Mouse (Mus musculus) intestine, embryonic 16.5 days (tissue): ENCODE measurements around the gene Polr2b. TPM values are rescaled to one million over a fixed set of nuclear protein-coding genes. Genes with fewer than 3 reads are reported as not detected.
A peak's percentile ranks its signal among the peaks of the same experiment; 100 is the strongest.

Experiments used
- ATAC-seq: fragments of 200-750 bp; cut with Nextera tagmentation; 2 replicates; pipeline ENCODE4 v1.8.0; 2017; ENCODE audit warnings: moderate TSS enrichment, moderate library complexity
- H3K27ac ChIP-seq: fragments of 300-500 bp; sonication (generic); 2 replicates; pipeline ENCODE4 v1.5.1; 2014; ENCODE audit warnings: mild to moderate bottlenecking, low read length
- H3K27me3 ChIP-seq: fragments of 300-500 bp; sonication (generic); replicated peaks from 2 replicates; pipeline ENCODE4 v1.6.1; 2014; ENCODE audit warnings: low read length, control low read depth, mixed read lengths; ENCODE audit not compliant: control insufficient read depth, insufficient read depth
- H3K36me3 ChIP-seq: fragments of 300-500 bp; sonication (generic); 2 replicates; pipeline ENCODE4 v1.6.1; 2014; ENCODE audit warnings: low read length, control low read depth; ENCODE audit not compliant: control insufficient read depth, insufficient read depth
- H3K4me1 ChIP-seq: fragments of 300-500 bp; sonication (generic); 2 replicates; pipeline ENCODE4 v1.6.1; 2014; ENCODE audit warnings: low read length, control low read depth, mixed read lengths; ENCODE audit not compliant: control insufficient read depth, insufficient read depth
- H3K4me2 ChIP-seq: fragments of 300-500 bp; sonication (generic); 2 replicates; pipeline ENCODE4 v1.6.1; 2014; ENCODE audit warnings: low read depth, low read length, control low read depth
- H3K4me3 ChIP-seq: fragments of 300-500 bp; sonication (generic); 2 replicates; pipeline ENCODE4 v1.5.1; 2014; ENCODE audit warnings: mild to moderate bottlenecking, low read length
- H3K9ac ChIP-seq: fragments of 300-500 bp; sonication (generic); 2 replicates; pipeline ENCODE4 v1.6.1; 2014; ENCODE audit warnings: low read depth, low read length
- H3K9me3 ChIP-seq: fragments of 300-500 bp; sonication (generic); 2 replicates; pipeline ENCODE4 v1.6.1; 2016; ENCODE audit warnings: low read length, control low read depth; ENCODE audit not compliant: control insufficient read depth
- WGBS: fragments of 180-500 bp; shearing (Covaris S2); extraction: QIAGEN DNeasy Blood & Tissue Kit; methylation state at CpG from one replicate; pipeline ENCODE4 v1.1.7; 2014; 5-methylcytosine and 5-hydroxymethylcytosine counted together
- polyA plus RNA-seq: library from polyadenylated mRNA; unstranded; fragments of >200 nt; fragmentation: Nextera tagmentation; extraction: Ambion mirVana; gene quantifications from 2 replicates; pipeline ENCODE4 v1.2.1, GENCODE M21; 2015

The Polr2b gene
- polyA plus RNA-seq, 1 experiment from 2014 or later, result 44.0 TPM

- no peak overlapping the region for H3K9ac ChIP-seq
- no peaks in the 10 kb centered on the region for H3K9me3 ChIP-seq
- no peaks in the 10 kb centered on the region for H3K36me3 ChIP-seq
- H3K4me2 ChIP-seq, result no peak overlapping the region
- H3K27me3 ChIP-seq, result no peaks in the 10 kb centered on the region
- H3K27ac ChIP-seq, result 0 out of 2 replicates have a peak overlapping the region, but pooled peaks have one; percentile 26
- WGBS, result 67% methylated on average over 10 of the region's 10 CpGs
- H3K4me1 ChIP-seq, result peaks cover 9% of the 10 kb centered on the region
- no peak overlapping the region for H3K4me3 ChIP-seq
- ATAC-seq, result no peak
Measured at GRCm38 (mm10) chr5:77386596-77387413, 76.9 kb downstream of the Polr2b start.

GRCm38 (mm10) chr5:77387414-77387704, 77.4 kb downstream of the Polr2b start:
- Histone ChIP-seq H3K4me3 (no peak overlapping the region), H3K36me3 (no peaks in the 10 kb centered on the region), H3K9ac (no peak overlapping the region), H3K27ac (0 out of 2 replicates have a peak overlapping the region, but pooled peaks have one; percentile 33), H3K9me3 (no peaks in the 10 kb centered on the region), H3K4me2 (no peak overlapping the region), H3K27me3 (no peaks in the 10 kb centered on the region), H3K4me1 (peaks cover 9% of the 10 kb centered on the region)
- 69% methylated on average over 8 of the region's 8 CpGs for WGBS
- ATAC-seq, result no peak

GRCm38 (mm10) chr5:77388359-77388758, 78.4 kb downstream of the Polr2b start:
- no peaks in the 10 kb centered on the region for H3K27me3 ChIP-seq
- no peak for ATAC-seq
- no peak overlapping the region for H3K4me3 ChIP-seq

GRCm38 (mm10) chr5:77390272-77390671, 80.3 kb downstream of the Polr2b start:
- WGBS, result 68% methylated on average over 2 of the region's 2 CpGs
- Histone ChIP-seq H3K9me3 (no peaks in the 10 kb centered on the region), H3K27ac (no peak overlapping the region), H3K4me1 (peaks cover 4% of the 10 kb centered on the region), H3K27me3 (no peaks in the 10 kb centered on the region), H3K4me2 (no peak overlapping the region), H3K36me3 (no peaks in the 10 kb centered on the region), H3K4me3 (no peak overlapping the region), H3K9ac (no peak overlapping the region)
- peak; percentile 50; the same call in 1 of the 2 replicates for ATAC-seq

More at GRCm38 (mm10) chr5:77388359-77388758, 78.4 kb downstream of the Polr2b start:
- H3K9ac ChIP-seq, result no peak overlapping the region
- no peaks in the 10 kb centered on the region for H3K36me3 ChIP-seq
- no peak overlapping the region for H3K4me2 ChIP-seq
- no peaks in the 10 kb centered on the region for H3K9me3 ChIP-seq
- peaks cover 9% of the 10 kb centered on the region for H3K4me1 ChIP-seq
- H3K27ac ChIP-seq, result no peak overlapping the region
- 77% methylated on average over 6 of the region's 6 CpGs for WGBS

- Histone ChIP-seq H3K9ac (no peak overlapping the region), H3K4me3 (no peak overlapping the region), H3K27ac (no peak overlapping the region), H3K9me3 (no peaks in the 10 kb centered on the region), H3K36me3 (no peaks in the 10 kb centered on the region), H3K4me2 (no peak overlapping the region), H3K4me1 (no peaks in the 10 kb centered on the region), H3K27me3 (no peaks in the 10 kb centered on the region)
- 81% methylated on average over 10 of the region's 10 CpGs for WGBS
- no peak for ATAC-seq
Measured at GRCm38 (mm10) chr5:77393094-77393619, 83.2 kb downstream of the Polr2b start.

GRCm38 (mm10) chr5:77393990-77394618, 84.2 kb downstream of the Polr2b start:
- no peaks in the 10 kb centered on the region for H3K36me3 ChIP-seq
- no peaks in the 10 kb centered on the region for H3K9me3 ChIP-seq
- H3K4me2 ChIP-seq, result no peak overlapping the region
- no peak overlapping the region for H3K9ac ChIP-seq
- H3K4me1 ChIP-seq, result no peaks in the 10 kb centered on the region
- H3K27me3 ChIP-seq, result no peaks in the 10 kb centered on the region
- no peak overlapping the region for H3K4me3 ChIP-seq
- no peak overlapping the region for H3K27ac ChIP-seq
- 60% methylated on average over 9 of the region's 9 CpGs for WGBS
- ATAC-seq, result no peak

GRCm38 (mm10) chr5:77398285-77399057, 88.5 kb downstream of the Polr2b start:
- no peaks in the 10 kb centered on the region for H3K9me3 ChIP-seq
- peak; percentile 46; the same call in 1 of the 2 replicates for ATAC-seq

More at GRCm38 (mm10) chr5:77398285-77399057, 88.5 kb downstream of the Polr2b start:
- H3K4me2 ChIP-seq, result no peak overlapping the region
- no peaks in the 10 kb centered on the region for H3K27me3 ChIP-seq
- H3K27ac ChIP-seq, result 0 out of 2 replicates have a peak overlapping the region, but pooled peaks have one; percentile 8
- 67% methylated on average over 14 of the region's 14 CpGs for WGBS
- H3K4me3 ChIP-seq, result no peak overlapping the region
- H3K9ac ChIP-seq, result no peak overlapping the region
- H3K4me1 ChIP-seq, result no peaks in the 10 kb centered on the region
- H3K36me3 ChIP-seq, result no peaks in the 10 kb centered on the region
